Mouse (Mus musculus) bone marrow, adult 2 months (tissue): ENCODE measurements at regions not wholly inside any gene's neighbourhood (a gene's known extent, or its start where the extent isn't known, plus 50 kb on each side); places are given as distances from the start of the nearest gene placed in this dataset.

Source experiments
- H3K27ac ChIP-seq: fragments of 200-500 bp; 2 replicates; pipeline ENCODE4 v1.5.1; 2012; ENCODE audit warnings: low read depth, mild to moderate bottlenecking, control low read depth, inconsistent platforms, low read length; ENCODE audit not compliant: control insufficient read depth, poor library complexity, insufficient read depth
- H3K4me1 ChIP-seq: fragments of 200-500 bp; 2 replicates; pipeline ENCODE4 v1.6.1; 2011; ENCODE audit warnings: low read length; ENCODE audit not compliant: control insufficient read depth, insufficient read depth
- H3K4me3 ChIP-seq: fragments of 200-500 bp; replicated peaks from 2 replicates; pipeline ENCODE3; 2011; ENCODE audit warnings: mild to moderate bottlenecking, low read depth, low read length, control low read depth; ENCODE audit not compliant: control insufficient read depth
- CTCF ChIP-seq: fragments of 200-500 bp; IDR thresholded peaks from 2 replicates; pipeline ENCODE4 v1.5.1; 2011; ENCODE audit warnings: low read length, control low read depth; ENCODE audit not compliant: control insufficient read depth, insufficient read depth
- POLR2A ChIP-seq: fragments of 200-500 bp; IDR thresholded peaks from 2 replicates; pipeline ENCODE4 v1.6.1; 2011; ENCODE audit warnings: low read depth, mild to moderate bottlenecking, control low read depth, low read length, borderline replicate concordance; ENCODE audit not compliant: control insufficient read depth
- WGBS: fragments of 180-500 bp; shearing (Covaris S2); methylation state at CpG from one replicate; pipeline ENCODE4 v1.1.7; 2018; 5-methylcytosine and 5-hydroxymethylcytosine counted together

- H3K27ac ChIP-seq: no peak overlapping the region
- 76% methylated on average over 3 of the region's 3 CpGs for WGBS
- no peak overlapping the region for H3K4me3 ChIP-seq
- H3K4me1 ChIP-seq: no peaks in the 10 kb centered on the region
- TF ChIP-seq POLR2A (no peak), CTCF (no peak)
These were observed 315.4 kb upstream of the Dnajc24 start for GRCm38 (mm10) chr2:106318695-106319266.

GRCm38 (mm10) chr2:106346781-106347180 is 343.4 kb upstream of the Dnajc24 start:
- 77% methylated on average over 6 of the region's 6 CpGs for WGBS
- no peak overlapping the region for H3K4me3 ChIP-seq
- H3K27ac ChIP-seq: no peak overlapping the region
- TF ChIP-seq CTCF (no peak), POLR2A (no peak)
- no peaks in the 10 kb centered on the region for H3K4me1 ChIP-seq

- Histone ChIP-seq H3K27ac (no peak overlapping the region), H3K4me3 (no peak overlapping the region), H3K4me1 (no peaks in the 10 kb centered on the region)
- 80% methylated on average over 7 of the region's 7 CpGs for WGBS
- TF ChIP-seq POLR2A (no peak), CTCF (no peak)
These were observed 343.9 kb upstream of the Dnajc24 start for GRCm38 (mm10) chr2:106347249-106347648.

- 69% methylated on average over 3 of the region's 3 CpGs for WGBS
- H3K4me1 ChIP-seq: no peaks in the 10 kb centered on the region
- H3K27ac ChIP-seq: no peak overlapping the region
- TF ChIP-seq POLR2A (no peak), CTCF (no peak)
- H3K4me3 ChIP-seq: no peak overlapping the region
These were observed 337.5 kb upstream of the Mpped2 start for GRCm38 (mm10) chr2:106355565-106355964.

GRCm38 (mm10) chr2:106355984-106356547 is 337.0 kb upstream of the Mpped2 start:
- no peak overlapping the region for H3K27ac ChIP-seq
- no peaks in the 10 kb centered on the region for H3K4me1 ChIP-seq
- no peak for TF ChIP-seq CTCF
- TF ChIP-seq POLR2A: no peak
- H3K4me3 ChIP-seq: no peak overlapping the region
- WGBS: 52% methylated on average over 5 of the region's 5 CpGs

GRCm38 (mm10) chr2:106368641-106369040 is 324.4 kb upstream of the Mpped2 start:
- 75% methylated on average over 5 of the region's 5 CpGs for WGBS
- Histone ChIP-seq H3K27ac (no peak overlapping the region), H3K4me1 (no peaks in the 10 kb centered on the region), H3K4me3 (no peak overlapping the region)
- TF ChIP-seq POLR2A: no peak

GRCm38 (mm10) chr2:106383415-106384285 is 309.4 kb upstream of the Mpped2 start:
- TF ChIP-seq POLR2A: no peak
- no peak for TF ChIP-seq CTCF
- Histone ChIP-seq H3K4me3 (no peak overlapping the region), H3K27ac (no peak overlapping the region), H3K4me1 (no peaks in the 10 kb centered on the region)
- 76% methylated on average over 14 of the region's 14 CpGs for WGBS

GRCm38 (mm10) chr2:106384286-106384595 is 308.8 kb upstream of the Mpped2 start:
- Histone ChIP-seq H3K27ac (no peak overlapping the region), H3K4me3 (no peak overlapping the region), H3K4me1 (no peaks in the 10 kb centered on the region)
- TF ChIP-seq POLR2A: no peak
- TF ChIP-seq CTCF: no peak
- WGBS: 76% methylated on average over 5 of the region's 5 CpGs

GRCm38 (mm10) chr2:106384842-106385241 is 308.2 kb upstream of the Mpped2 start:
- H3K4me3 ChIP-seq: no peak overlapping the region
- H3K4me1 ChIP-seq: no peaks in the 10 kb centered on the region
- 75% methylated on average over 3 of the region's 3 CpGs for WGBS
- no peak overlapping the region for H3K27ac ChIP-seq
- TF ChIP-seq POLR2A: no peak
- TF ChIP-seq CTCF: no peak
